Mouse (Mus musculus) myocyte (in vitro differentiated cells): ENCODE measurements around the gene Stard13. TPM values are rescaled to one million over a fixed set of nuclear protein-coding genes. Genes with fewer than 3 reads are reported as not detected.
A peak's percentile ranks its signal among the peaks of the same experiment; 100 is the strongest.

Source experiments
- H3K27me3 ChIP-seq: one replicate; pipeline ENCODE4 v1.6.1; 2011; ENCODE audit not compliant: control insufficient read depth, insufficient read depth, insufficient read length
- H3K36me3 ChIP-seq: one replicate; pipeline ENCODE4 v1.6.1; 2011; ENCODE audit not compliant: control insufficient read depth, insufficient read depth
- H3K4me2 ChIP-seq: one replicate; pipeline ENCODE4 v1.6.1; 2011; ENCODE audit warnings: low read depth, control low read depth
- H3K4me3 ChIP-seq: one replicate; pipeline ENCODE4 v1.5.1; 2011; ENCODE audit warnings: mild to moderate bottlenecking, control low read depth, moderate library complexity
- H3K79me2 ChIP-seq: one replicate; pipeline ENCODE4 v1.6.1; 2011; ENCODE audit not compliant: control insufficient read depth, insufficient read depth
- H3ac ChIP-seq: one replicate; pipeline ENCODE4 v1.6.1; 2011; ENCODE audit not compliant: control insufficient read depth, insufficient read length
- CEBPB ChIP-seq: IDR thresholded peaks from 2 replicates; pipeline ENCODE4 v1.6.1; 2011; ENCODE audit warnings: mild to moderate bottlenecking, moderate library complexity; ENCODE audit not compliant: poor library complexity, insufficient read depth, severe bottlenecking
- E2F4 ChIP-seq: IDR thresholded peaks from one replicate; pipeline ENCODE4 v1.6.1; 2011; ENCODE audit warnings: mild to moderate bottlenecking, control low read depth, moderate library complexity; ENCODE audit not compliant: insufficient read depth
- MAX ChIP-seq: IDR thresholded peaks from one replicate; pipeline ENCODE4 v1.6.1; 2011; ENCODE audit warnings: low read depth, mild to moderate bottlenecking, control low read depth
- MYOD1 ChIP-seq, 3 experiments: IDR thresholded peaks; one replicate each; pipeline ENCODE4 v1.6.1; 2011; ENCODE audit warnings: control low read depth in 2 of 3, low read depth in 2 of 3, mild to moderate bottlenecking in 2 of 3, moderate library complexity in 1 of 3; ENCODE audit not compliant: insufficient read length in 2 of 3, control insufficient read depth in 1 of 3
- MYOG ChIP-seq, 3 experiments: IDR thresholded peaks; one replicate each; pipeline ENCODE4 v1.6.1; 2011; ENCODE audit warnings: control low read depth in 2 of 3, low read depth in 2 of 3, mild to moderate bottlenecking in 2 of 3; ENCODE audit not compliant: insufficient read length in 2 of 3, control insufficient read depth in 1 of 3, insufficient read depth in 1 of 3
- POLR2A ChIP-seq: IDR thresholded peaks from one replicate; pipeline ENCODE4 v1.6.1; 2011; ENCODE audit warnings: low read depth, mild to moderate bottlenecking, control low read depth, moderate library complexity; ENCODE audit not compliant: insufficient read length
- POLR2AphosphoS2 ChIP-seq: IDR thresholded peaks from one replicate; pipeline ENCODE4 v1.6.1; 2011; ENCODE audit warnings: low read depth, control low read depth; ENCODE audit not compliant: insufficient read length
- REST ChIP-seq: IDR thresholded peaks from one replicate; pipeline ENCODE4 v1.6.1; 2011; ENCODE audit warnings: mild to moderate bottlenecking, control low read depth, moderate library complexity; ENCODE audit not compliant: insufficient read depth, insufficient read length
- SRF ChIP-seq: IDR thresholded peaks from one replicate; pipeline ENCODE4 v1.6.1; 2011; ENCODE audit warnings: low read depth; ENCODE audit not compliant: control insufficient read depth, insufficient read length
- TCF12 ChIP-seq: IDR thresholded peaks from one replicate; pipeline ENCODE4 v1.6.1; 2011; ENCODE audit warnings: mild to moderate bottlenecking, control low read depth; ENCODE audit not compliant: poor library complexity, insufficient read depth, severe bottlenecking
- TCF3 ChIP-seq: IDR thresholded peaks from one replicate; pipeline ENCODE4 v1.6.1; 2011; ENCODE audit warnings: low read depth, control low read depth; ENCODE audit not compliant: insufficient read length
- USF1 ChIP-seq: IDR thresholded peaks from one replicate; pipeline ENCODE4 v1.6.1; 2011; ENCODE audit warnings: low read depth, mild to moderate bottlenecking, control low read depth, moderate library complexity
- polyA plus RNA-seq: library from polyadenylated mRNA; unstranded; fragments of >200 nt; fragmentation: generic; extraction: Trizol; gene quantifications from one replicate; pipeline ENCODE4 v1.2.1, GENCODE M21; 2012; ENCODE audit warnings: missing spikeins

The Stard13 gene
- polyA plus RNA-seq, 1 experiment: 15.2 TPM

- Histone ChIP-seq H3K27me3 (no peaks in the 10 kb centered on the region), H3ac (no peak overlapping the region), H3K4me3 (no peak overlapping the region), H3K36me3 (peaks cover 70% of the 10 kb centered on the region), H3K79me2 (no peaks in the 10 kb centered on the region), H3K4me2 (no peak overlapping the region)
- TF ChIP-seq MAX (no peak), POLR2AphosphoS2 (no peak)
Observed at GRCm38 (mm10) chr5:151061942-151062341, 171.7 kb downstream of the Stard13 start.

DNA sequence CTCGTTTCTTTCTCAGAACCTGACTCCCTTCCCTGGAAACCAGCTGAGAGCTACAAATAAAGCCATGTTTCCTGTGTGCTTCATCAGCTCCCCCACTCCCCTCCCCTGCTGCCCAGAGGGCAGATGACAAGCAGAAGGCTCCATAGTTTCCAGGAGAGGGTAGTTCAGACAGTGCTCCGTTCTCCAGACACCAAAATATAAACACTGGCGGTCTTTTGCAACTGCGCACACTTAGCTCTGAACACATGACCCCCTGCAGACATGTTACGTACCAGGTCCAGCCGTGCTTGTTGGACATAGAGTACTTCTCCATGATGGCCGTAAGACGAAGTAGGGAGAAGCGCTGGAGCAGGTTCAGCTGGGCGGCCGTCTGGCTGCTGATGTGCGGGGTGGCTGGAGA, 173.2 kb downstream of the Stard13 start:
- no peak overlapping the region for H3K4me2 ChIP-seq
- H3K36me3 ChIP-seq: peaks cover 80% of the 10 kb centered on the region
- H3ac ChIP-seq: no peak overlapping the region
- H3K27me3 ChIP-seq: no peaks in the 10 kb centered on the region
- H3K4me3 ChIP-seq: no peak overlapping the region
- no peak for TF ChIP-seq TCF12
- TF ChIP-seq POLR2AphosphoS2: no peak
- TF ChIP-seq POLR2A: no peak
- TF ChIP-seq E2F4: no peak
- no peak for TF ChIP-seq MYOD1 (IDR thresholded peaks at IDR 0.05; ENCODE audit: control insufficient read depth in 1 of 3, insufficient read length in 2 of 3, low read depth in 2 of 3)
- TF ChIP-seq USF1: no peak
- TF ChIP-seq TCF3: no peak
- no peak for TF ChIP-seq MYOG (IDR thresholded peaks at IDR 0.05; ENCODE audit: control insufficient read depth in 1 of 3, insufficient read depth in 1 of 3, insufficient read length in 2 of 3, low read depth in 2 of 3)
- TF ChIP-seq MAX: no peak
- no peak for TF ChIP-seq REST
- no peak for TF ChIP-seq CEBPB
- no peak for TF ChIP-seq SRF
- no peaks in the 10 kb centered on the region for H3K79me2 ChIP-seq

GRCm38 (mm10) chr5:151059772-151060171, 173.9 kb downstream of the Stard13 start:
- TF ChIP-seq TCF12 (no peak), MYOG (IDR thresholded peaks at IDR 0.05; ENCODE audit: control insufficient read depth in 1 of 3, insufficient read depth in 1 of 3, insufficient read length in 2 of 3, low read depth in 2 of 3) (no peak), MAX (no peak), CEBPB (no peak), POLR2AphosphoS2 (no peak), REST (no peak), SRF (no peak), TCF3 (no peak), E2F4 (no peak), USF1 (no peak), MYOD1 (IDR thresholded peaks at IDR 0.05; ENCODE audit: control insufficient read depth in 1 of 3, insufficient read length in 2 of 3, low read depth in 2 of 3) (no peak)

GRCm38 (mm10) chr5:151059352-151059751, 174.3 kb downstream of the Stard13 start:
- no peaks in the 10 kb centered on the region for H3K79me2 ChIP-seq
- H3ac ChIP-seq: no peak overlapping the region
- H3K4me2 ChIP-seq: no peak overlapping the region
- no peak overlapping the region for H3K4me3 ChIP-seq
- H3K27me3 ChIP-seq: no peaks in the 10 kb centered on the region
- TF ChIP-seq MYOD1 (IDR thresholded peaks at IDR 0.05; ENCODE audit: control insufficient read depth in 1 of 3, insufficient read length in 2 of 3, low read depth in 2 of 3) (no peak), POLR2AphosphoS2 (peak; percentile 21), USF1 (no peak)
- peaks cover 85% of the 10 kb centered on the region for H3K36me3 ChIP-seq

More at GRCm38 (mm10) chr5:151059772-151060171, 173.9 kb downstream of the Stard13 start:
- Histone ChIP-seq H3K27me3 (no peaks in the 10 kb centered on the region), H3ac (no peak overlapping the region), H3K36me3 (peaks cover 87% of the 10 kb centered on the region), H3K4me3 (no peak overlapping the region), H3K79me2 (no peaks in the 10 kb centered on the region), H3K4me2 (no peak overlapping the region)

DNA sequence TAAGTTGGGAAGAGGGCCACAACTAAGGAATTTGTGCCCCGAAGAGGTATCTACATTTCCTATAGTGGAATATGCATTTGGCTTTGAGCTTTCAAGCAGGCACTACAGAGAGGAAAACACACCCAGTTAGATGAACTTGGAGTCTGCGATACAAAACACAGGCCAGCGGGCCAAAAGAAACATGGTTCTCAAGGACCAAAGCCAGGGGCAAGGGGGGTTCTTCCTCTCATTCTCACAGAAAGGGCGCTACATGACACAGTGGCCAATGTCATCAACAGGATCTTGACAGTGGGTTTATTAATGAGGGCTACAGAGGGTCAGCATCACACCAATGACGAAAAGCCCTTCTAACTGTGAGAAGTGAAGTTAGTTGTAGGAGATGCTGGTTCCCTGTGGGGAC, 175.9 kb downstream of the Stard13 start:
- Histone ChIP-seq H3ac (no peak overlapping the region), H3K4me3 (no peak overlapping the region), H3K4me2 (no peak overlapping the region), H3K27me3 (no peaks in the 10 kb centered on the region), H3K79me2 (no peaks in the 10 kb centered on the region), H3K36me3 (peaks cover 80% of the 10 kb centered on the region)
- TF ChIP-seq MYOG (IDR thresholded peaks at IDR 0.05; ENCODE audit: control insufficient read depth in 1 of 3, insufficient read depth in 1 of 3, insufficient read length in 2 of 3, low read depth in 2 of 3): no peak
- TF ChIP-seq USF1: no peak
- no peak for TF ChIP-seq POLR2AphosphoS2
- no peak for TF ChIP-seq E2F4
- TF ChIP-seq SRF: no peak
- TF ChIP-seq REST: no peak
